Mouse (Mus musculus): ENCODE results near the gene Dcaf8. TPM values are rescaled to one million over a fixed set of nuclear protein-coding genes. Genes with fewer than 3 reads are reported as not detected.

Dcaf8 gene
- polyA plus RNA-seq (2015; fragmentation: Illumina TruSeq; extraction: RNeasy Lipid Tissue Mini Kit (QIAGEN cat#74804); ENCODE audit: insufficient read depth, low read depth, low replicate concordance), result 27.7 TPM

GRCm38 (mm10) chr1:172147835-172148278, at the start of gene Dcaf8:
Gene Dcaf8, plus strand, starts transcription at chr1:172148084.

GRCm38 (mm10) chr1:172126376-172127347, 21.2 kb upstream of the Dcaf8 start, which contains the start of gene Pex19:
Gene Pex19, plus strand, starts transcription at chr1:172126755.

GRCm38 (mm10) chr1:172206141-172206917, 58.4 kb downstream of the Dcaf8 start, which contains the start of gene Pea15a:
Gene Pea15a, minus strand, starts transcription at chr1:172206804.

GRCm38 (mm10) chr1:172219451-172220406, 71.8 kb downstream of the Dcaf8 start, which contains the start of gene Casq1:
Gene Casq1, minus strand, starts transcription at chr1:172219868.

Other genes with a start within 250 kb of the Dcaf8 start
- gene Slamf6, start 230.6 kb upstream of the Dcaf8 start, polyA plus RNA-seq (2015; fragmentation: Illumina TruSeq; extraction: RNeasy Lipid Tissue Mini Kit (QIAGEN cat#74804); ENCODE audit: insufficient read depth, low read depth, low replicate concordance), result 0.24 TPM
- gene Vangl2, start 119.6 kb upstream of the Dcaf8 start, polyA plus RNA-seq (2015; fragmentation: Illumina TruSeq; extraction: RNeasy Lipid Tissue Mini Kit (QIAGEN cat#74804); ENCODE audit: insufficient read depth, low read depth, low replicate concordance), result 1.3 TPM
- not detected for gene Nhlh1, start 90.5 kb upstream of the Dcaf8 start, polyA plus RNA-seq (2015; fragmentation: Illumina TruSeq; extraction: RNeasy Lipid Tissue Mini Kit (QIAGEN cat#74804); ENCODE audit: insufficient read depth, low read depth, low replicate concordance)
- 68.5 TPM for gene Copa, start 65.6 kb upstream of the Dcaf8 start, polyA plus RNA-seq (2015; fragmentation: Illumina TruSeq; extraction: RNeasy Lipid Tissue Mini Kit (QIAGEN cat#74804); ENCODE audit: insufficient read depth, low read depth, low replicate concordance)
- gene Ncstn, start 65.3 kb upstream of the Dcaf8 start, polyA plus RNA-seq (2015; fragmentation: Illumina TruSeq; extraction: RNeasy Lipid Tissue Mini Kit (QIAGEN cat#74804); ENCODE audit: insufficient read depth, low read depth, low replicate concordance), result 19.2 TPM
- 19.0 TPM for gene Pex19, start 21.3 kb upstream of the Dcaf8 start, polyA plus RNA-seq (2015; fragmentation: Illumina TruSeq; extraction: RNeasy Lipid Tissue Mini Kit (QIAGEN cat#74804); ENCODE audit: insufficient read depth, low read depth, low replicate concordance)
- 38.0 TPM for gene Pea15a, start 58.7 kb downstream of the Dcaf8 start, polyA plus RNA-seq (2015; fragmentation: Illumina TruSeq; extraction: RNeasy Lipid Tissue Mini Kit (QIAGEN cat#74804); ENCODE audit: insufficient read depth, low read depth, low replicate concordance)
- not detected for gene Casq1, start 71.8 kb downstream of the Dcaf8 start, polyA plus RNA-seq (2015; fragmentation: Illumina TruSeq; extraction: RNeasy Lipid Tissue Mini Kit (QIAGEN cat#74804); ENCODE audit: insufficient read depth, low read depth, low replicate concordance)
- gene Atp1a4, start 110.3 kb downstream of the Dcaf8 start, polyA plus RNA-seq (2015; fragmentation: Illumina TruSeq; extraction: RNeasy Lipid Tissue Mini Kit (QIAGEN cat#74804); ENCODE audit: insufficient read depth, low read depth, low replicate concordance), result not detected
- gene Igsf8, start 113.6 kb downstream of the Dcaf8 start, polyA plus RNA-seq (2015; fragmentation: Illumina TruSeq; extraction: RNeasy Lipid Tissue Mini Kit (QIAGEN cat#74804); ENCODE audit: insufficient read depth, low read depth, low replicate concordance), result 15.7 TPM
- gene Atp1a2, start 150.0 kb downstream of the Dcaf8 start, polyA plus RNA-seq (2015; fragmentation: Illumina TruSeq; extraction: RNeasy Lipid Tissue Mini Kit (QIAGEN cat#74804); ENCODE audit: insufficient read depth, low read depth, low replicate concordance), result 6.4 TPM
- gene Kcnj9, start 181.2 kb downstream of the Dcaf8 start, polyA plus RNA-seq (2015; fragmentation: Illumina TruSeq; extraction: RNeasy Lipid Tissue Mini Kit (QIAGEN cat#74804); ENCODE audit: insufficient read depth, low read depth, low replicate concordance), result not detected
- gene Kcnj10, start 193.1 kb downstream of the Dcaf8 start, polyA plus RNA-seq (2015; fragmentation: Illumina TruSeq; extraction: RNeasy Lipid Tissue Mini Kit (QIAGEN cat#74804); ENCODE audit: insufficient read depth, low read depth, low replicate concordance), result not detected
- 3.2 TPM for gene Pigm, start 228.5 kb downstream of the Dcaf8 start, polyA plus RNA-seq (2015; fragmentation: Illumina TruSeq; extraction: RNeasy Lipid Tissue Mini Kit (QIAGEN cat#74804); ENCODE audit: insufficient read depth, low read depth, low replicate concordance)